Mouse (Mus musculus) neutrophil, adult 5-6 weeks (primary cell): ENCODE results near the gene Cd300ld. TPM values are rescaled to one million over a fixed set of nuclear protein-coding genes. Genes with fewer than 3 reads are reported as not detected.
"Not testable (repeated sequence)": the region's sequence is repeated elsewhere in the genome, so short reads cannot be mapped to it uniquely, and the experiment has no call there.

ENCODE experiments used
- ATAC-seq: fragments of 151-379, 151-347 bp; 2 replicates; pipeline ENCODE4 v1.8.0; 2017; ENCODE audit warnings: mild to moderate bottlenecking, moderate TSS enrichment; ENCODE audit not compliant: insufficient number of reproducible peaks, poor library complexity, low FRiP score, severe bottlenecking; ENCODE audit errors: extremely low read depth
- total RNA-seq: library from RNA; stranded (forward); fragments of 200-1000 nt; gene quantifications from 2 replicates; pipeline ENCODE4 v1.2.3, GENCODE M21; 2017

Cd300ld gene
- total RNA-seq = 339 and 374 TPM in 2 replicates

DNA sequence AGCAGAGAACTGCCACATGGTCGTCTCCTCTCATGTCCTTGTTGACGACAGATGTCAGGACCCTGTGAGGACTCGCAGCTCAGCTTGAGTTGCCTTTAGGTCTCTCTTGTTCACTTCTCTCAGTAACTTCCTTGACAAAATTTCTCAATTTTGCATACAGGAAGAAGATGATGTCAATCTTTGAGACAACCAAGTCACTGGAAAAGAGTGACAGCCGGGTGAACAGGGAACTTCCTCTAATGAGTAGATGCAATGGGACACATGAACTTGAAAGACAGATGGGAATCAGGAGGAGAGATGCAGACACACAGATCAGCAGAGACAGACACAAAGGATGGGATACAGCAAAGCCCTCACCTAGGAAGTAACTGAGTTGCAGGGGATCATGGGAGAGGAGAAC, at the start of gene Cd300ld:
Gene Cd300ld (minus strand): TSS at position 130 of the 400 bp plus-strand sequence.
- ATAC-seq = peak; percentile 56; the same call in 1 of the 2 replicates

- not testable (repeated sequence) for ATAC-seq
Measured at GRCm38 (mm10) chr11:115037669-115038068, 47.9 kb upstream of the Cd300ld start, which contains the start of gene Cd300ld5. Gene Cd300ld5 (minus strand): TSS chr11:115037769.

DNA sequence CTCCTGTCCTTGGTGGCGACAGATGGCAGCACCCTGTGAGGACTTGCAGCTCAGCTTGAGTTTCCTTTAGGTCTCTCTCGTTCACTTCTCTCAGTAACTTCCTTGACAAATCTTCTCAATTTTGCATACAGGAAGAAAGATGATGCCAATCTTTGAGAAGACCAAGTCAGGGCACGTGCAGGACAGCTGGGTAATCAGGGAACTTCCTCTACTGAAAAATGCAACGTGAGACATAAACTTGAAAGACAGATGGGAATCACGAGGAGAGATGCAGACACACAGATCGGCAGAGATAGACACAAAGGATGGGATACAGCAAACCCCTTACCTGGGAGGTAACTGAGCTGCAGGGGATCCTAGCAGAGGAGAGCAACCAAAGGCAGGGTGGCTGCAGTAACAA, 37.2 kb upstream of the Cd300ld start, which contains the start of gene Cd300ld4:
Gene Cd300ld4 (minus strand): TSS at position 101 of the 400 bp plus-strand sequence.
- ATAC-seq = not testable (repeated sequence)

DNA sequence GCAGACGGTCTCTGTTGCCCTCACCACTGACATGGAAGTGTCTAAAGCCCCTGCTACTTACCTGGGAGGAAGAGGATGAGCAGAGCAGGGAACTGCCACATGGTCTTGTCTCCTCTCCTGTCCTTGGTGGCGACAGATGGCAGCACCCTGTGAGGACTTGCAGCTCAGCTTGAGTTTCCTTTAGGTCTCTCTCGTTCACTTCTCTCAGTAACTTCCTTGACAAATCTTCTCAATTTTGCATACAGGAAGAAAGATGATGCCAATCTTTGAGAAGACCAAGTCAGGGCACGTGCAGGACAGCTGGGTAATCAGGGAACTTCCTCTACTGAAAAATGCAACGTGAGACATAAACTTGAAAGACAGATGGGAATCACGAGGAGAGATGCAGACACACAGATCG, 26.4 kb upstream of the Cd300ld start, which contains the start of gene Cd300ld2:
Gene Cd300ld2 (minus strand): TSS at position 101 of the 400 bp plus-strand sequence.
- ATAC-seq = not testable (repeated sequence)

- peak; percentile 82 for ATAC-seq
Measured at GRCm38 (mm10) chr11:115004070-115004469, 14.3 kb upstream of the Cd300ld start.

GRCm38 (mm10) chr11:115001474-115002040, 11.8 kb upstream of the Cd300ld start, which contains the start of gene Cd300c2:
Gene Cd300c2 (minus strand): TSS chr11:115001880.
- peak; percentile 15; the same call in 1 of the 2 replicates for ATAC-seq

DNA sequence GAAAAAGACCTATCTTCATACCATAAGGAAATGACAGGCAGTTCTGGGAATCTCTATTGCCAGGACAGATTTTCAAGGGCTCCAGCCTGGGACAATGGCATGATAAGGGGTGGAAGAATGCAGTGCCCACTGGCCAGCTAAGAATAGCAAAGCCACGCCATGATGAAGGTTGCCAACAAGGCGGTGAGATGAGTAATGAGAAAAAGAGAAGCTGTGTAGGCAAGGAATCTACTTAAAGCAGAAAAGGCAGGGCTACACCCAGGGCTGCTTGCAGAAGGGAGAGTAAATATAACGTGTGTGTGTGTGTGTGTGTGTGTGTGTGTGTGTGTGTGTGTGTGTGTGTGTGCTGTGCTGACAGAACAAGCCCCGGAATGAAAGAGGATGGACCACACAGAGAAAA, 7.9 kb downstream of the Cd300ld start:
- ATAC-seq = no peak

DNA sequence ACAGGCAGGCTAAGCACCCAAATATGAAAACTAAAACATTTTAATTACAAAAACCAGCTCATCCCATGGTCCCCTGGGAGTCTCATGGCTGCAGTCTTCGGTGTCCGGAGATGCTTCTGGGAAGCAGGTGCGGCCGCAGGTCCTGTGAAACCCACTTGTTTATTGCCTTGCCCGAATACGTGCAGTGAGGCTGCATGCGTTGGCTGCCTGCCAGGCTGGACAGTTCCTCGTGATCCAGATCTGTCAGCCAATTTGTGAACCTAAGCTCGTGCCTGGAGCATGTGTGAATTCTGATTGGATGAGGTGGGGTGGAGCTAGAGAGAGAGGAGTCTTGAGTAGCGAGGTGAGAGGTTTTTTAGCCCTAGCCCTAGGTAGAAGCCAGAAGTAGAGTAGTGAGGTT, 17.0 kb downstream of the Cd300ld start:
- ATAC-seq = no peak

- ATAC-seq = peak; percentile 76
Measured at GRCm38 (mm10) chr11:114968752-114969207, 20.9 kb downstream of the Cd300ld start, which contains the start of gene Cd300c. Gene Cd300c (minus strand): TSS chr11:114969157.

GRCm38 (mm10) chr11:114965182-114965828, 24.4 kb downstream of the Cd300ld start:
- ATAC-seq = peak; percentile 89

DNA sequence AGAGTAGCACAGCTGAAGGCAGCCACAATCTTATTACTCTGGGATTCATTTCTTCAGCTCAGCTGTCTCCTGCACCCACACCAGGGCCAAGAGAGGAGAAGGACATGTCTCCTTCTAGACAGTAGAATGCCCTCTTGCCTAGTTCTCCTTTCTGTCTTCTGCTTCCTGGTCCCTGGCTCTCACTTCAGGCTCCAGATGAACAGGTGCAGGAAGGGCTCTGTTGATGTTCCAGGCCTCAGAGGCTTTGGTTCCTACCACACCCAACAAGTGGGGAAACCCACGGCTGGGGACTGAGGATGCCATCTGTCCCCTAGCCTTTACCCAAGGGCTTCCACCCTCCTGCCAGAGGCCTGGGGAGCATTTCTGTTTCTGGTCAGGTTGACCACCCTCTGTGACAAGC, 29.4 kb downstream of the Cd300ld start:
- no peak for ATAC-seq

GRCm38 (mm10) chr11:114934144-114934543, 55.6 kb downstream of the Cd300ld start, which contains the start of gene Cd300lb:
Gene Cd300lb (minus strand): TSS chr11:114934386.
- ATAC-seq = peak; percentile 42

- peak; percentile 14; the same call in 1 of the 2 replicates for ATAC-seq
Measured at GRCm38 (mm10) chr11:114933591-114933990, 56.1 kb downstream of the Cd300ld start.

Other genes starting within 250 kb of the Cd300ld start
- 3.1 and 5.4 TPM in 2 replicates for gene Kif19a, start 224.5 kb downstream of the Cd300ld start, total RNA-seq
- gene Btbd17, start 194.0 kb downstream of the Cd300ld start, total RNA-seq = not detected in 2 replicates
- gene Gpr142, start 191.0 kb downstream of the Cd300ld start, total RNA-seq = not detected in 2 replicates
- gene Gprc5c, start 138.8 kb downstream of the Cd300ld start, total RNA-seq = 0.37 and 1.0 TPM in 2 replicates
- gene Cd300a, start 99.9 kb downstream of the Cd300ld start, total RNA-seq = 100 and 105 TPM in 2 replicates
- 222 and 223 TPM in 2 replicates for gene Cd300lb, start 55.5 kb downstream of the Cd300ld start, total RNA-seq
- gene Cd300c, start 20.8 kb downstream of the Cd300ld start, total RNA-seq = not detected in 2 replicates
- gene Cd300c2, start 12.0 kb upstream of the Cd300ld start, total RNA-seq = 72.4 and 72.5 TPM in 2 replicates
- gene Cd300ld2, start 26.3 kb upstream of the Cd300ld start, total RNA-seq = not detected in 2 replicates
- gene Cd300ld4, start 37.1 kb upstream of the Cd300ld start, total RNA-seq = not detected in 2 replicates
- not detected in 2 replicates for gene Cd300ld5, start 47.8 kb upstream of the Cd300ld start, total RNA-seq
- 58.7 and 61.0 TPM in 2 replicates for gene Cd300ld3, start 58.5 kb upstream of the Cd300ld start, total RNA-seq
- 0.98 and 1.6 TPM in 2 replicates for gene Cd300e, start 72.3 kb upstream of the Cd300ld start, total RNA-seq
- gene Rab37, start 101.5 kb upstream of the Cd300ld start, total RNA-seq = 9.7 and 13.5 TPM in 2 replicates
- gene Cd300lf, start 144.1 kb upstream of the Cd300ld start, total RNA-seq = 369 and 393 TPM in 2 replicates
- gene Slc9a3r1, start 173.4 kb upstream of the Cd300ld start, total RNA-seq = 115 and 118 TPM in 2 replicates
- 9.3 and 19.8 TPM in 2 replicates for gene Tmem104, start 197.6 kb upstream of the Cd300ld start, total RNA-seq
- gene Nat9, start 197.9 kb upstream of the Cd300ld start, total RNA-seq = 50.6 and 63.4 TPM in 2 replicates